Mouse (Mus musculus): Measurements from ENCODE around the gene Cd79a.

- TF ChIP-seq CTCF (IDR thresholded peaks at IDR 0.05; ENCODE audit: low read depth) (no peak), EP300 (IDR thresholded peaks at IDR 0.05; ENCODE audit: low read depth) (no peak)
These were observed 778 bp downstream of the Cd79a start for GRCm38 (mm10) chr7:24897959-24898358.
